Mouse (Mus musculus): Measurements from ENCODE around the gene Adgrl2.

GRCm38 (mm10) chr3:148918425-148918824 is 71.9 kb downstream of the Adgrl2 start:
- no peak for TF ChIP-seq CTCF (IDR thresholded peaks at IDR 0.05; ENCODE audit: insufficient read depth, low read depth, low read length)
- TF ChIP-seq POLR2A (IDR thresholded peaks at IDR 0.05; ENCODE audit: insufficient read depth, low read depth, low read length): no peak

Measured in olfactory bulb, adult 2 months (tissue).